Mouse (Mus musculus): ENCODE measurements around the gene Dnajc2. TPM values are rescaled to one million over a fixed set of nuclear protein-coding genes. Genes with fewer than 3 reads are reported as not detected.

Gene Dnajc2
- polyA plus RNA-seq, 1 experiment = 29.5 TPM

DNA sequence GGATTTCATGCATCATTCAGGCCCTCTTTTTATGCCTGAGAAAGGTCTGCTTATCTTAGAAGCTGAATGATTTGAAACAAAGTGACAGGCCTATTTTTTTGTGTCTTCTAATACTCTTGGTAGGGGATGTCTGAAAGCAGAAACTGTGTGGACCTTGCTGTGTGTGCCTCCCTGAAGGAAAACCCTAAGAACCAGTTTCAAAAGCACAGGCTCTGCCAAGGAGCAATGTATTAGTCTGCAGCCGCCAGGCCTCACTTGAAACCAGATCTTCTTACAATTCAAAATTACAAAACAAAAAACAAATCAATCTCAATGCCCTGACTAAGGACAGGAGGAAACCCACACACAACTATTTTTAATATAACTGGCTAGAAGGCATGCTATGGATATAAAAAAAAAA lies 60.6 kb downstream of the Dnajc2 start:
- TF ChIP-seq POLR2A (IDR thresholded peaks at IDR 0.05; ENCODE audit: borderline replicate concordance, extremely low read depth, insufficient read depth, insufficient read length, poor library complexity, severe bottlenecking) (no peak), CTCF (IDR thresholded peaks at IDR 0.05; ENCODE audit: borderline replicate concordance, extremely low read depth, insufficient read depth, insufficient read length) (no peak)
- peak; percentile 87 for DNase-seq (ENCODE audit: low read depth)

DNA sequence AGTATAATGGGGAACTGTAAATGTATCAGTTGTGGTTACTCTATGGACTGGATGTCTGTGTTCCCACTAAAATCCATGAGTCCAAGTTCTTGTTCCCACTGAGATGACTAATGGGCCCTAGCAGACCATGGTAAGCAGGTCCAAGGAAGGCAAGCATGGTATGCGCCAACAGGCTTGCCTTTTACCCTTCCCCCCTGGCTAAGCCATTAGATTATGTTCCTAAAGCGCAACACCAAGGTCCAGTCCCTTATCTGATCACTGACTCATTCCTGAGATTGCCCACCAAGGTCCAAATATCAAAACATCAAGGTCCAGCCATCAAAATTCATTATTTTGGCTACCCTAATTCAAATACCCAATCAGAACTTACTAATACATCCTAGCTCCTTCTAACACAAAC lies 65.8 kb downstream of the Dnajc2 start:
- no peak for TF ChIP-seq POLR2A (IDR thresholded peaks at IDR 0.05; ENCODE audit: borderline replicate concordance, extremely low read depth, insufficient read depth, insufficient read length, poor library complexity, severe bottlenecking)
- TF ChIP-seq CTCF (IDR thresholded peaks at IDR 0.05; ENCODE audit: borderline replicate concordance, extremely low read depth, insufficient read depth, insufficient read length) = no peak
- DNase-seq (ENCODE audit: low read depth) = no peak

DNA sequence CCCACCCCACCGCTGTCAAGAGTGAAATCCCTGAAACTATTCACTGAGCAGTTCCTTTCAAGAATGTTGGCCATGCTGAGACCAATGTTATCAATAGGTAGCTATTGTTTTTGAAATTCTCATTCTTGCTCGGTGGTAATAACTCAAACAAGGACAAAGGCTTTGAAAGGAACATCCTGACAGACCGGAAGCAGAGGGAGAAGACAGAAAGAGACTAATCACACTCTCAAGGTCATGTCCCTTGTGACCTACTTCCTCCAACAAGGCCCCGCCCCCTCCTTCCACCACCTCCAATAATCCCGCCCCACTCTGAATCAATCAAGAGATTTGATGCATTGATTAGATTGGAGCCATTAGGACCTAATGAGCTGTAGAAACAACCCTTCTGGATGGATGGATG lies 66.5 kb downstream of the Dnajc2 start:
- TF ChIP-seq POLR2A (IDR thresholded peaks at IDR 0.05; ENCODE audit: borderline replicate concordance, extremely low read depth, insufficient read depth, insufficient read length, poor library complexity, severe bottlenecking) (no peak), CTCF (IDR thresholded peaks at IDR 0.05; ENCODE audit: borderline replicate concordance, extremely low read depth, insufficient read depth, insufficient read length) (no peak)
- DNase-seq (ENCODE audit: low read depth) = no peak

DNA sequence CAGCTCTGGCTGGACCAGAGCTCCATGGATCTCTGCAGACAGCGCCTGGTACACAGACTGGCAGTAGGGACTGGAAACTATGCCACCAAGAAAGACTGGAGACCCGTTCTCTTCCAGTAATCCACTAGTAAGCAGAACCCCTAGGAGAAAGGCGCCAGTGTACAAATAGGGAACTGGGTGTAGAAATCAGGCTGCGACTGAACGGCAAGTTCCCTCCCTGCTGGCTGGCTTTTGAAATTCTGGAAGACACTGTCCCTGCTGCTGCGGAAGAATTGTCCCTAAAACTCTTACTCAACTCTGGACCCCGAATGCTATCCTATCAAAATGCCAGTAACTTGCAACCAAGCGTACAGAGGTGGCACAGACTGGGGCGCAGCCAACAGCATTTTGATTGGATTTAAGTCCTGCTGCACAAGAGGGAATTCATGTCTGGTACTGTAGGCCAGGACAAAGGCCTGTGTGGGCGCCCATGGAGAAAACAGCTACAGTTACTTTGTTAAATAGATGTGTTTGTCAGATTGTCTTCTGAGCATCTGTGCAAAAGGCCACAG lies 67.8 kb downstream of the Dnajc2 start:
- DNase-seq (ENCODE audit: low read depth) = peak; percentile 64
- TF ChIP-seq CTCF (IDR thresholded peaks at IDR 0.05; ENCODE audit: borderline replicate concordance, extremely low read depth, insufficient read depth, insufficient read length) = no peak
- TF ChIP-seq POLR2A (IDR thresholded peaks at IDR 0.05; ENCODE audit: borderline replicate concordance, extremely low read depth, insufficient read depth, insufficient read length, poor library complexity, severe bottlenecking) = no peak

DNA sequence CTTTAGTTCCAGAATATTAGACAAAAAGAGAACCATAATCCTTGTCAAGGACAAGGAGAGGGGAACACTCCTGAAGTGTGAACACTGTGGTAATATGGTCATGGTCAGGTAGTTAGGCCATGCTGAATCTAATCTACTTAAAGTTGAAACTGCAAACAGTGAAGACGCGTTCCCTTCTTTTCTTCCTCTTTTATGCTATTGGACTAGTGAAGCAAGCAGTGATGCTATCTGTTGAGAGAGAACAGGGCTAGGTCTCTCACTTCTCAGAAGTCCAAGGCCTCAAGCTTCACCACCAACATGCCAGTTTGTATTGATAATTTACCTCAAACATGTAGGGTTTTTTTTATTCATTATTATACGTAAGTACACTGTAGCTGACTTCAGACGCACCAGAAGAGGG lies 70.6 kb downstream of the Dnajc2 start:
- TF ChIP-seq CTCF (IDR thresholded peaks at IDR 0.05; ENCODE audit: borderline replicate concordance, extremely low read depth, insufficient read depth, insufficient read length) (no peak), POLR2A (IDR thresholded peaks at IDR 0.05; ENCODE audit: borderline replicate concordance, extremely low read depth, insufficient read depth, insufficient read length, poor library complexity, severe bottlenecking) (no peak)
- no peak for DNase-seq (ENCODE audit: low read depth)

DNA sequence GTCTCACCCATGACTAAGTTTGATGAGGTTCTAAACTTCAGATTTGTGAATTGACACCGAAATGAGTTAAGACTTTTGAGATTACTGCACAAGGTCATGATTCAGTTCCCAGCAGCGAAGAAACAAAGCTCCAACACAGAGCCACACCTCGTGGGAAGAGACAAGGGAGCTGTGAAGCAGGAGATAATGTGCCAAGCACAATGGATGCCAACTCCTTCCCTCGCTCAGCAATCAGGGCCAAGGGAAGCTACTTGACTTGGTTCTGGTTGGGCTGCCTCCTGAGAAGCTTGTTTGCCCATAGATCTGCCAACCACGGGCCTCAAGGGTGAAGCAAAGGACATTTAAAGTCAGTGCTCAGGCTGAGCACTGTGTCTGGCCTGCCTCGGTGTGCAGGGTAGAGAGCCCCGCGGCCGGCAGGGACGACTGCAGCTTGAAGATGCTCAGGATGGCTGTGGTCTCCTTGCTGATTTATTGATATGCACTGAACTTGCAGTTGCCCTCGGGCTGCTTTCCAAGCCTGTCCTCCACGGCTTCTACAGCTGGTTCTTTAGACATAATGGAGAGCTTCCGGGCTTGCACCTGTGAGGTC lies 72.8 kb downstream of the Dnajc2 start:
- peak; percentile 5 for DNase-seq (ENCODE audit: low read depth)

DNA sequence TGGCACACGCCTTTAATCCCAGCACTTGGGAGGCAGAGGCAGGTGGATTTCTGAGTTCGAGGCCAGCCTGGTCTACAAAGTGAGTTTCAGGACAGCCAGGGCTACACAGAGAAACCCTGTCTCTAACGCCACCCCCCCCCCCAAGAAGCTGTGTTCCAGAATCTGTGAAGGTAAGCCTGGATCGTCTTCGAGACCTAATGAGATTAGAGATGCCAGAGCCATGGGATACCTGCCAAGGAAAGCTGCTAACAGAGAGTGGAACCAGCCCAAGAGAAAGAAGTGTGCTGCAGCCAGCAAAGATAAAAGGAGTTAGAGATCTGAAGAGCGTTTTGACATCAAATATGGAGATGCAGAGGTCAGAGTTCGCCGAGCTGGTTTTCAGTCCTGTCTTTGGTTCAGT lies 77.0 kb downstream of the Dnajc2 start:
- peak; percentile 41 for DNase-seq (ENCODE audit: low read depth)

More for the DNA sequence above, 72.8 kb downstream of the Dnajc2 start:
- TF ChIP-seq CTCF (IDR thresholded peaks at IDR 0.05; ENCODE audit: borderline replicate concordance, extremely low read depth, insufficient read depth, insufficient read length) (no peak), POLR2A (IDR thresholded peaks at IDR 0.05; ENCODE audit: borderline replicate concordance, extremely low read depth, insufficient read depth, insufficient read length, poor library complexity, severe bottlenecking) (no peak)

Other genes with a start within 250 kb of the Dnajc2 start
- gene Lrrc17, start 241.7 kb downstream of the Dnajc2 start, polyA plus RNA-seq (2012; rRNA removed) = 6.6 and 12.2 TPM in 2 replicates
- 0.42 and 0.54 TPM in 2 replicates for gene Fbxl13, start 139.6 kb downstream of the Dnajc2 start, polyA plus RNA-seq (2012; rRNA removed)
- gene Armc10, start 139.4 kb downstream of the Dnajc2 start, polyA plus RNA-seq (2012; rRNA removed) = 91.6 and 112 TPM in 2 replicates
- gene Napepld, start 83.9 kb downstream of the Dnajc2 start, polyA plus RNA-seq (2012; rRNA removed) = 4.7 and 4.9 TPM in 2 replicates
- 66.7 and 72.8 TPM in 2 replicates for gene Pmpcb, start 48.1 kb downstream of the Dnajc2 start, polyA plus RNA-seq (2012; rRNA removed)
- gene Psmc2, start within 50 bp of the Dnajc2 start, polyA plus RNA-seq (2012; rRNA removed) = 83.3 and 89.2 TPM in 2 replicates
- gene Slc26a5, start 80.4 kb upstream of the Dnajc2 start, polyA plus RNA-seq (2012; rRNA removed) = 0.10 TPM in 2 replicates

All from brain, embryonic 14.5 days (tissue).